Mouse (Mus musculus) ES-CJ7 (cell line): ENCODE measurements around the gene Rbm39.
"Not testable (repeated sequence)": the region's sequence is repeated elsewhere in the genome, so short reads cannot be mapped to it uniquely, and the experiment has no call there.

Source experiments
- DNase-seq: peaks from one replicate; pipeline ENCODE4 v3.0.0; 2011; ENCODE audit warnings: low read depth, low spot score

Rbm39 gene

GRCm38 (mm10) chr2:156180824-156181590, 969 bp upstream of the Rbm39 start:
- no peak for DNase-seq

- DNase-seq, result no peak
Measured at GRCm38 (mm10) chr2:156179796-156180093, 293 bp downstream of the Rbm39 start.

- peak; percentile 55 for DNase-seq
Measured at GRCm38 (mm10) chr2:156179046-156179795, 817 bp downstream of the Rbm39 start.

GRCm38 (mm10) chr2:156177651-156178050, 2.4 kb downstream of the Rbm39 start:
- DNase-seq, result peak; percentile 35

GRCm38 (mm10) chr2:156177079-156177478, 3.0 kb downstream of the Rbm39 start:
- no peak for DNase-seq

- DNase-seq, result no peak
Measured at GRCm38 (mm10) chr2:156166557-156166956, 13.5 kb downstream of the Rbm39 start.

GRCm38 (mm10) chr2:156165478-156165877, 14.6 kb downstream of the Rbm39 start:
- no peak for DNase-seq

GRCm38 (mm10) chr2:156151538-156151937, 28.5 kb downstream of the Rbm39 start:
- no peak for DNase-seq

GRCm38 (mm10) chr2:156147316-156147915, 32.6 kb downstream of the Rbm39 start:
- DNase-seq, result no peak

- no peak for DNase-seq
Measured at GRCm38 (mm10) chr2:156146272-156146989, 33.6 kb downstream of the Rbm39 start.

- no peak for DNase-seq
Measured at GRCm38 (mm10) chr2:156145486-156146130, 34.4 kb downstream of the Rbm39 start.

- DNase-seq, result peak; percentile 95
Measured at GRCm38 (mm10) chr2:156143953-156144724, 35.9 kb downstream of the Rbm39 start, which contains the start of the genes Romo1 and Nfs1. Romo1 (plus strand) TSS chr2:156144039. Nfs1 (minus strand) TSS chr2:156144186.

- DNase-seq, result no peak
Measured at GRCm38 (mm10) chr2:156143367-156143766, 36.7 kb downstream of the Rbm39 start.

- no peak for DNase-seq
Measured at GRCm38 (mm10) chr2:156142820-156143219, 37.2 kb downstream of the Rbm39 start.

- peak; percentile 49 for DNase-seq
Measured at GRCm38 (mm10) chr2:156135695-156136094, 44.3 kb downstream of the Rbm39 start.

- DNase-seq, result peak; percentile 59
Measured at GRCm38 (mm10) chr2:156134161-156134560, 45.9 kb downstream of the Rbm39 start.

GRCm38 (mm10) chr2:156126992-156127391, 53.0 kb downstream of the Rbm39 start, which contains the start of gene Gm28036:
Gm28036 (minus strand) TSS chr2:156127092.
- no peak for DNase-seq

- DNase-seq, result no peak
Measured at GRCm38 (mm10) chr2:156123731-156124130, 56.3 kb downstream of the Rbm39 start.

- peak; percentile 36 for DNase-seq
Measured at GRCm38 (mm10) chr2:156119566-156119965, 60.5 kb downstream of the Rbm39 start.

- DNase-seq, result not testable (repeated sequence)
Measured at GRCm38 (mm10) chr2:156112080-156112423, 68.0 kb downstream of the Rbm39 start.
